Mouse (Mus musculus) CD8-positive naive resting alpha-beta T cell, adult 2 months (primary cell): ENCODE measurements around the gene Mrm3.

Experiments used
- DNase-seq, 2 experiments: peaks; one replicate each; pipeline ENCODE4 v3.0.0; 2022; ENCODE audit warnings: low read depth in 2 of 2, low spot score in 2 of 2

Gene Mrm3

DNA sequence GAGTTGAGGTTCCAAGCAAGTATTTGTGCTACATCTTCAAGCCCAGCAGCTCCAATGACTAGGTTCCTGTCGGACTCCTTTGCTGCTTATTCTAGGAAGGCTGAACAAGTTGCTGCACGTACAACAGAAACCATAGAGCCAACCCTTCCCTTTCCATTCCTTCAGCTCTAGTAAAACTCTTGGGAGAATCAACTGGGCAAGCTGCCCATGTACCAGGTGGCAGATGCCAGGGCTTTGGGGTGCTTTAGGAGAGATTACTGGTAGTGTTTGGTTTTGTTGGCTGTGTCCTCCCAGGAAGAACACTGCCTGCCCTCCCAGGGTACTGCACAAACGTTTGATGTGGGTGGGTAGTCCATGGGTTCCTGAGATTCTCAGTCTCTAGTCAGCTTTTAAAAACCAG lies 8.5 kb downstream of the Mrm3 start:
- DNase-seq: no peak

DNA sequence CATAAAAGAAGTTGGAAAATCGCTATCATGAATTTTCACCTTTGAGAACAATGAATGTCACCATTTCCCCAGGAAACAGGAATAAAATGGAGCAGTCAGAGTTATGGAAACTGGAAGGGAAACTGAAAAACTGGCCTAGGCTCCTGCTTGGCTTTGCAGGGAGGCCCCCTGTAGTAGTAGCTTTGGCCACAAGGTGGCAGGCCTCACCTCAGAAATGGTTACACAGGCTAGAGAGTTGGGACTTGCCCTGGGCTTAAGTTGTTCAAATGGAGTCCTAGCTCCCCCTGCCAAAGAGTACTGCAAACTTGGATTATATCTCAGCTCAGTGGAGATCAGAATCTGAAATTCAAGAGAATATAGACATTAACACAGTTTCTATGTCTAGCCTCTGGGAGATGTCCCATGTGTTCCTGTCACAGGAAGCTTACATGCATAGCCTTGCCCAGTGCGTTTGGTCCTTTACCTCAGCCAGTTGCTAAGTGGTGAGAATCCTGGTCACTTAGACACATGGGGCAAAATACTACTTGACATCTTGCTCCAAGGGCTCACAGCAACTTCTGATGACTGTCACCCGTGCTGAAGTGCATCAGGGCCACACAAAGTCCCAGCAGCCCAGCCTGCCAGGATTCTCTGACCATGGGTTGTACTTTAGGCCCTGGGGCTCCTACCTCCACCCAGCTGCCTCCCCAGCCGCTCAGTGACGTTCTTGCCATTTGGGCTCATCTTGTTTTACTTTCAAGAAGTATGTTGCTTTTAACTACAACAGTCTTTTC lies 9.8 kb downstream of the Mrm3 start:
- peak; percentile 71 to 86 for DNase-seq

DNA sequence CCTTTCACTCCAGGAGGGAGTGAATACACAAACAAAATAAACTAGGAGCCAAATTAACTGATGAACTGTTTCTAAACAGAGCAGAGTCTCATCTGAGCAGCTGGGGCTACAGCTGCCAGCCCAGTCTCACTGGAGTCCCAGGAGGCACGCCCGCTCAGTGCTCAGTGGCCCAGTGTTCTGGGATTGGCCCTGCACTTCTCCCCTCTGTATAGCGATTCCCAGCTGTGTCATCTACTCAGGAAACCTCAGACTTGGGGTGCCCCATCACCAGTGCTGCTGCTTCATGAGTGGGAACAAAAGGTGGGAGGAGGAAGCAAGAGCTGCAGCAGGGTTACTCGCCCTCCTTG lies 10.4 kb downstream of the Mrm3 start:
- DNase-seq: no peak

DNA sequence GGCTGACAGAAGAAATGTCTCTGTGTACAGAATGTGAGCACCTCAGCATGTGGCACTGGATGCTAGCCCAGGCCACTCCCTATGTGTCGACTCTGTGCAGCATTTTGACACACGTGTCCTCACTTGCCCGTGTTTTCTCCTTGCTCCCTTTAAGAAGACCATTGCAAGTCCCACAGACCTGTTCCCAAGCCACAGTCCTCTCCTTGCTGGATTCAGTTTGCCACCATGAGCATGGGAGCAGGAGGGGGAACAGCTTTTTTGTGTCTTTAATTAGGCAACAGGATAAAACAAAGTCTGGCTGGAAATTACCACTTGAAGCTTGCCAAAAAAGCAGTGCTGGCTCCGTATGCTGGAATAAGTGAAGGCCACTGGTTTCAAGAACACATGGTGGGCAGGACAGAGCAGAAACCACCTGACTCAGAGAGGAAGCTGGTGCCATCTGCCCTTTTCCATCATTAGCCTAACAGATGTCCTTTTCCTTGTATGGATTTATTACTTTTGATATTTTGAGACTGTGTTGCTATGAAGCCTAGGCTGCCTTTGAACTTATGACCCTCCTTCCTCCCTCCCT lies 12.0 kb downstream of the Mrm3 start:
- DNase-seq: no peak

DNA sequence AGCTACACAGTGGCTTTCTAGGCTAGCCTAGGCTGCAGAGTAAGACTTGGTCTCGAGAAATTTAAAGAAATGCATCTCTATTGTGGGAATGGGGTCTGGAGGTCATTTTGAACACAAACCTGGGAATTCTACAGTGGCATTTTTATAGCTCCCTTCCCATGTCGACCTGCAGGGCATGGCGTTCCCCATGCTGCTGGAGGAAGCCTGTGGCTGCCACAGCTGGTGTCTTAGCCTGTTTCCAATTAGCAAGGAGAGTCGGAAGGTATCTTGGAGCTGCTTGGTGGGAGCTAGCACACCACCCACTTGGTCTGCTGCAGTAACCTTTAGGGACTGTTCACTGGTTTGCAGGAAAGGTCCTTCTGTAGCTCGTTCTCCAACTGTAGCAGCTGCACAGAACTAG lies 12.6 kb downstream of the Mrm3 start:
- no peak for DNase-seq

DNA sequence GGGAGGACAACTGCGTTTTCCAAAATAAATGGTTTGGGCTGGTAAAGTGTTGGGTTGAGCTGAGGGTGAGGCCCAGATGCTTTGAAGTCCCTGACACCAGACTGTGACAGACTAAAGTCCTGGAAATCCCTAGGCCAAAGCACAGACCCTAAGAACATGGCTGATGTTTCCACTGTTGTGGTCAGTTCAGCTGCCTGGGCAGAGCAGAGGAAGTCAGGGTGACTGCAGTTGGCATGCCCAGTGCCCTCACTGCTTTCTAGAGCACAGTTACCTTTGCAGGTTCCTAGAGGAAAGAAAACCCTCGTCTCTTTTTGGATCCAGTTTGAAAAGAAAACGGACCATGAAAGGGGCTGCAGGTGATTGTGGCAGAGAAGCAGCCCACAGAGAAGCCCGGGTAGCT lies 13.9 kb downstream of the Mrm3 start:
- DNase-seq: no peak

DNA sequence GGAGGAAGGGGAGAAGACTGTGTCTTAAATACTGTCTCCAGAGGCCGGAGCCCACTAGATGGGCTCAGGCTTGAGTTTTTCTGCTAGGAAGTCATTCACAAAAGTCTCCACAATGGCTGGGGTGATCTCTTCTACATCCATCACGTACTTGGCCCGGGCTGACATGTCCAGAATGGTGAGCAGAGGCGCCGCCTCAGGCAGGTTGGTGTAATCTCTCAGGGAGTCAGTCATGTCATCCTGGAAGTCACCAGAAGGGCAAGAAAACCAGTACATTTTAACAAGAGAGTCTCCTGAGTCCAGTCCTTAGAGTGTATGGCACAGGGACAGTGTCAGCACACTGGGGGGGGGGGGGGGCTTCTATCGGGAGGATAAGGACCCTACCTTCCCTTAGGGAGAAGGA lies 15.0 kb downstream of the Mrm3 start:
- no peak for DNase-seq

DNA sequence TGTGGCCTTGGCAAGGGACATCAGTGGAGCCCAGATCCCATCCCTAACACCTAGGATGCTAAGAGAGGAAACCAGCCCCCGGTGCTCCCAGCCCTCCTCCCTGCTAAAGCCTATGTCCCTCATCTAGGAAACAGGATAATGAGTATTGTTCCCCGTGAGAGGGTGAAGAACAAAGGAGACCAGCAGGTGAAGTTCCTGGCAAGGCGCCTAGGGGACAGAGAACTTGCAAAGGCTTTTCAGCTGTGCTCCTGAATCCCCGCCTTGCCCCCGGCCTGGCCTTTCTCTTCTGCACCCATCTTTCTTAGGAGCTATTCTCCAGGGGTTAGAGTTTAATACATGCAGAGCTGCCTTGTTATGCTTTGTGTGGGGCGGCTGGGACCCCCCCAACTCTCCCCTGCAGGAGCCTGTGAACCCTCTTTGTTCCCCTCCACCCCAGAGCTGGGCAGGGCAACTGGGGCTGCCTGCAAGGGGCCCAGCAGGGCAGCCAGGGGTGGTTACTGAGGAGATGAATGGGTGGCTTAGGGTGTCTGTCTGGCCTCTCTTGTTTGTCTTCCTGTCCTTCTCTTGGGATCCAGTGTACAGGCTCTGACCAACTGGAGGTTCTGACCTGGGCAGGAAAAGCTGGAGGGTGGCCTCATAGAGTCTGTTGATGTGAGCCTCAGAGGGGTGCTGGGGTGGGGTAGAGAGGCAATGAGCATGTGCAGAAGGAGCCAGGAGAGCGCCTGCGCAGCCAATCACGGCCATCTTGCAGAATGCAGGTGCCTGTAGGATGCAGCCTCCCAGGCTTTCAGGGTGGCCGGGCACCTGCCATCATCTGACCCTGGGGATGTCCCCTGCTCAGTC lies 16.9 kb downstream of the Mrm3 start:
- DNase-seq: no peak

DNA sequence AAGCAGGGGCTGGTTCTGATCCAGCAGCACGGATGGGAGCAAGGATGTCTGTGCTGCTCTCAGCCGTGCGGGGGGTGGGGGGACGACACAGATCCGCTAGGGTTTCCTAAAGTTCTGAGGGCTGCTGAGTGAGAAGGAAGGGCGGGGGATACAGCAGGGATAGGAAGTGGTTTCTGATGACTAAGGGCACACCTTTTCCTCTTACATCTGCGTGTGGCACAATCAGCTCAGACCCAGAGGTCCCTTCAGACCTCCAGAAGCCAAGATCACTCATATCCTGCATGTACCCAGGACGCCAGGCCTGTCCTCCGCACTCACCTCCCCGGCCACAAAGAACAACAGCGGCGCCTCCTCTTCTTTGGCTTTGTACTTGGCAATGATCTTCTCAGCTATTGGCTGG lies 17.7 kb downstream of the Mrm3 start:
- DNase-seq: peak in 1 of 2 experiments; percentile 12

DNA sequence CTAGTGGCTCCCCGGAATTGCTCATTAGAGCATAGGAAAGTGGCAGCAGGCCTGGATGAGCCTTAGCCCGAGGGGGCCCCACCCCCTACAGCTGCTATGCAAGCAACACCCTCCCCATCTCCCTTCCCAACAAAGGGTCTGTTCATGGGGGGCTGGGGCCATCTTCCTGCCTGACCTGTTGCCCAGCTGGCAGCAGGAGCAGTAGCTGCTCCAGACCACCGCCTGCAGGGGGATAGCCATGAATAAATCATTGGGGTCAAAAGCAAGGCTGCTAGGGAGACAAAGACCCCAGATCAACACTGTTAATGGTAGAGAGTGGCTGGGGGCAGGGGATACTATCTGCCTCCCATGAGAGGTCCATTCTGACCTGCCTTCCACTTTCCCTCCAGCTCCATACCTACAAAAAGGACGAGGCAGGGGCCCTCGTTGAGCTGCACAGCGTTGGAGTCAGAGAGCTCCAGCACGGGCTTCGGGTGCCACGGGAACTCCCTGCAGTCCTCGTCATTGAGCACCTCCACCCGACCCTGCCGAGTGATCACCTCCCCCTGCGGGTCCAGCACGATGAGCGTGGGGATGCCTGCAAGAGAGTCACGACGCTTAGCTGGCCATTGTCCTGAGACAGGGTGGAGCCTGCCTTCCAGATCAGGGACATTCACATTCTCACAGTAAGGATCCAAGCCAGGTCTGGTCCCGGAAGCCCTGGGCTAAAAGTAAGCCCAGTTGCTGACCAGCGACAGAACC lies 19.3 kb downstream of the Mrm3 start:
- no peak for DNase-seq

DNA sequence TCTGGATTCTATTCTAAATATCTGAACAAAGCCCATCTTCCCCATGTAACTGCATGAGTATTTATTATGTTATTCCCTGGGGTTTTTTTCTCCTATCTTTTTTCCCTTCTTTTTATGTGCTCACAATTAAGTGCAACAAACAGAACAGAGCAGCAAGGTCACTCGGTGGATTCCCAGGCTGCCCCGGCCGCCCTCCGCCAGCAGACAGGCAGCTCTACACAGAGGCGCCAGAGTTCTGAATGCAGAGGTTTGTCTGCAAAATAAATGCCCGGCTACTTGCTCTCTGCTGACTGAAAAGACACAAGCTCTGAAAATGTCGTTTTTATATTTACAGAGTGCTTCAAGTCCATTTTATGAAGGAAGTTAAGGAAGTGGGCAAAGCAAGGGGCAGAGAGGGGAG lies 24.0 kb downstream of the Mrm3 start:
- no peak for DNase-seq

DNA sequence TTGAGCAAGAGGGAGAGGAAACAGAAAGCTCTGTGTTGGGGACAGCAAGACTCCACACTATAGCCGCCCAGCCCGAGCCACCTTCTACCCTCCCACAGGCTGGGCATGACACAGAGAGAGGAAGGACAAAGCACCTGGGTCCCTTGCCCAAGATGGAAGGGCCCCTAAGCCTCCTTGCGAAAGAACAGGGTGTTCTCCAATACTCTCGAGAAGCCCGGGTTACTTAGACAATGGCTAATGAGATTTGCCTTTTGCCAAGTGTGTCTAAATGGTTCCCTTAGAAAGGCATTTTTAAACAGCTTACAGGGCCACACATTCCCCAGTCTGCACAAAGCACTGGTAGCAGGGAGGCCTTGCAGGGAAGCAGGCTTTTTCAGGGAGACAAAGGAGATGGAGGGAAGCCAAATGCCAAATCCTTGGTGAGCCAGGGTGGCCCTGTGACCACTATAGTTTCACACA lies 24.5 kb downstream of the Mrm3 start:
- no peak for DNase-seq

DNA sequence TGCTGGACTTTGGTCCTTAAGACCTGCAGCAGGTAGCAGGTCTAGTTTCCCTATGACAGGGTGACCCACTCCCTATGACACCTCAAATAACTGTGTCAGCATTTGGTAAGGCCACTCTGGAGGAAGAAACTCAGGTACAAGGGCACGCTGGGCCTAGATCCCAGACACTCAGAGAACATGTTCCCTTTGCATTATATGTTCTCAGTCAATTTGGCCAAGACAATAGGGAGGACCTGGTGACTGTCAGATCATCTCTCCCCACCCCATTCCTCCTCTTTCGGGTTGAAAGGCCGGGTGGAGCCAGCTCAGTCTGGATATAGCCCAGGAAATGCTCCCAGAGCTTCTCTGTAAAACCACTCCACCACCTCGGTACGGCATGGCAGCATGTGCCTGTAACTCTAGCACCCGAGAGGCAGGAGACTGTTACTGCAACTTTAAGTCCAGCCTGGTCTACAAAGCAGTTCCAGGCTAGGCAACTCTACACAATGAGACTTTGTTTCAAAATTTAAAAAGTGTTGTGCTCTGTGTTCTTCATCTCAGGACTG lies 25.1 kb downstream of the Mrm3 start:
- DNase-seq: no peak

DNA sequence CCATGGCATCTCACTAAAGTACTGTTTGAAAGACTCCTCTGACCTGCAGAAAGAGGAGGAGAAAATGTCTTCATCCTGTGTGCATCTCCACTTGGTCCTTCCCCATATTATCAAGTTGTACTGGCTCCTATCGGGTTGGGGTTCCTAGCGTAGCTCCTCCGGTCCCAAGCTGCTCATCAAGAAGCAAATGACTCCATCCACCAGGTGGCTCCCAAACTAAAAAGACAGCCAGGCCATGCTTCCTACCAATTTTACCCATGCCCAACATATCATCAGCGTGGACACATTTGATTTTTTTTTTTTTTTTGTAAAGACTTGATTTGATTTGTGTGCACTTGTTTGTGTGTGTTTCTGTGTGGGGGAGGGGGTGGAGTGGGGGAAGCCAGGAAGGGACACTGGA lies 28.9 kb downstream of the Mrm3 start:
- no peak for DNase-seq

DNA sequence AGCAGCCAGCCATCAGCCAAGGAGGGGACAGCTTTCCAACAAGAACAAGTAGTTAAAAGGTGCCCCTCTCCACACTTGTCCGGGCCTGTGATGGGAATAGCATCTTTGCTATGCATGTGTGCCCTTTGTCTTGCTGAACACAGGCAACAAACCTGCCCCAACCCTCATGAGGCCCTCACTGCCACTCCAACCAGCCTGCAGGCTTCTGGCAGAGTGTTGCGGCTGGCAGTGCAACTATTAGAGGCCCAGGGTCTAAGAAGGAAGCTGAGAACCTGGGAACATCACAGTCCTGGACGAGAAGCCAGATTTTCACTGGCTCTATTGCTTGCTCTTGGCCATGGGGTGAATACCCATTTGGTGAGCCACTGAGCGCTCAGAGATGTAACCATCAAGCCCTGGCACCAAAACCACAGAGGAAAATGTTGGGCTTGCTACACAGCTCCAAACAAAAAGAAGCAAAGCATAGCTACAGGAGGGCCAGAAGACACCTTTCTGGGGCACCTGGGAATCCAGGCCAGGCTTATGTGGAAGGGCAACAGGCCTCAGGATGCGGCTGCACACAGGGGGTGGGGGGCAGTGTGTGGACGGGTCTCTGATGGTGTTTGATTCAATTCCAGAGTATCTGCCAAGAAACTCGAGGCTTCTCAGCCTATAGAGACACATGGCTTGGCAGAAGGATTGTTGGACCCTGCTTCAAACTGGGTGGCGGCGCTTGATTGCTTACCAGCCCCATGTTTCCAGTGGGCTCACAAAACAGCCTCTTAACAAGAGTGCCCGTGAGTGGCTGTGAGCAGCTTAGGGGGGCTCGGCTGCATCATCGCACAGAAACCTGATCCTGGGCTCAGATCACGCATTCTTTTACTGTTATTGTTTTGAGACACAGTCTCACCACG lies 35.7 kb downstream of the Mrm3 start:
- no peak for DNase-seq

DNA sequence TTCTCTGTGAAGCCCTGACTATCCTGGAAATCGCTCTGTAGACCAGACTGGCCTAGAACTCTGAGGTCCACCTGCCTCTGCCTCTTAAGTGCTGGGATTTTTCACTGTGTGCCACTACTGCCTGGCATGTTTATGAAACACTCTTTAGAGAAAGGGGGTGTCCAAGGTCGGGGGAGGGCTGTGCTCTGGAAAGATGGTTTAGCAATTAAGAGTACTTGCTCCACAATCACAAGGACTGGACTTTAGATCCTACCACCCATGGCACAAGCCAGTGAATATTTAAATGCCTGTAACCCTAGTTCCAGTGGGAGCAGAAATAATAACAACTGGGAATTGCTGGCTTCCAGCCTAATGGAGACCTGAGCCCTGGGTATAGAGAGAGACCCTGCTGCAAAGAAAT lies 36.5 kb downstream of the Mrm3 start:
- no peak for DNase-seq

DNA sequence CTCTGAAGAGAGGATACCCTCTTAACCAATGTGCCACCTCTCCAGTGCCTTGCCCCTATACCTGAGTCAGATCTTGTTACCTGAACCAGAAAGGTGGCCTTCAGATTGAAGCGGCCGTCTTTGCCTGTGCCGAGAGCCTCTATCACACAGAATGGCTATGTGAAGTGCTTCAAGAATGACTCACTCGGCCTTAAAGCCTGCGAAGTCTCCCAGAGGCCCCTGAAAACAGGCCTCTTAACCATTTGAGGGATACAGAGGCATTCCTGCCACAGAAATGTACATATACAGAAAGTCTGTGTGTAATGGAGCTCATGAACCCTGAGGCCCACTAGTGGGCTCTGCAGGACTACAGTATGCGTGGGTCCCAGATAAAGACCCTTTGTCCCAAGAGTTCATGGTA lies 40.3 kb downstream of the Mrm3 start:
- DNase-seq: no peak

DNA sequence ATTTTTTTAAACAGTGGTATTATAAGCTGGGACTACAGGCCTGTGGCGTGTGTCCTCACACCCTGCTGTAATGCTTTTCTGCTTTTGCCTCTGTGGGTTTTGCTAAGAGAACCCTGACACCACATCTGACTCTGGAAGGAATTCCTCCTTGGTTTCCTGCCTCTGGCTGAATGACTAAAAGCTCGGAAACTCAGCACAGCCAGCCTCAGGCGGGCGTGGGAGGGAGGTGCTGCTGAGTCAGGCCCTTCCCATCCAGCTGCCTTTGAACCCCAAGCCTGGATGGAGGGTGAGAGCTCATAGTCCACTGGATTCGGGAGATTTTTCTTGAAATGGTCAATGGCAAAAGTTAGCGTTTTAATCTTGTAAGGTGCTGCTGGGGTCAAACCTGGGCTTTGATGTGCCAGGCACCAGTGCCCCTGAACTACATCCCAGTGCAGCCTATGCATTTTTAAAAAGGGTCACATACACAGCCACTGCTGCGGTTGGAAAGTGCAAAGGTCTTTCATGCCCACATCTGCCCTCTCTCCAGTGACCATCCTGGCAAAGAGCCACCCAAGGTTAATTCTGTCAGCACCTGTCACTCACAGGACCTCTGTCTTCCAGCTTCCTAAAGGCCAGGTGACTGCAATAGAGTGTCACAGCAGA lies 42.0 kb downstream of the Mrm3 start:
- no peak for DNase-seq

DNA sequence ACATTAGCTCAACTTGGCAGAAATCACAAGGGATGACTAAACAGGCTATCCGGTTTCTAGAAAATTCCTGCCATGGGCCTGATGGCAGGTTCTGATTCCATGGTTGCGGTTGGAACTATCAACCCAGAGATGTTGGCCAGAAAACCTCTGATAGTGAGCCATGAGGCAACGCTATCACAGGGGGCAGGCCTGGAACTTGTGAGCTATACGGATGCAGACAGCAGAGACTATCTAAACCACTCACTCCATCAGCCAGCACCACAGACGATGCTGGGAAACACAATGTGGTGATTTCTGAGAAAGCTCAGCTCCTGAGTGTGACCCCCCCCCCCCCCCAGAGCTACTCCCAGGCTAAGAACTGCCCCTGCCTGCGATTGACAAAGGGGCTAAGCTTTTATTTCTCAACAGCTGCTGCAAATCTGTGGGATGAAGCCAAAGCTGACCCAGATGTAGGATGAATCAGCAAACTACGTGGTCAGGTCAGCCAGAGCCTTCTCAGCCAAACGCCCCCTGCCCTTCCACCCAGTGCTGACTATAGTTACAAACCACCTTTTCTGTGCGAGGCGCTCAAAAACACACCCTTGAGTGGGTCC lies 43.1 kb downstream of the Mrm3 start:
- DNase-seq: no peak
